Mouse (Mus musculus): ENCODE results near the gene Fbxw11.

GRCm38 (mm10) chr11:32601528-32602323 lies 40.8 kb upstream of the Fbxw11 start:
- TF ChIP-seq CTCF (IDR thresholded peaks at IDR 0.05; ENCODE audit: borderline replicate concordance, insufficient read depth, low read depth, low read length) (no peak), POLR2A (IDR thresholded peaks at IDR 0.05; ENCODE audit: borderline replicate concordance, insufficient read depth, low read length) (no peak)

All from cerebellum, adult 2 months (tissue).